ENCODE assay signal across 16 mouse cellular contexts in genomic region chr8:3311482-3311881, GRCm38 (mm10). TPM values are rescaled to one million over a fixed set of nuclear protein-coding genes. Genes with fewer than 3 reads are reported as not detected.
"Had no signal": no experiment of that assay in that cellular context is flagged by ENCODE, and none has a peak within 500 bp of the region (broad histone marks: within the 10 kb centered on the region; RNA-seq: fewer than 3 reads in every experiment).

No protein-coding gene starts in this region.

- H3K27me3 ChIP-seq: limb, embryonic 12.5 days; lung, embryonic 15.5 days; midbrain, embryonic 12.5 days; neural tube, embryonic 13.5 days had no signal

- H3K4me3 ChIP-seq: limb, embryonic 12.5 days; lung, embryonic 15.5 days; midbrain, embryonic 12.5 days; neural tube, embryonic 13.5 days had no signal

- H3K27ac ChIP-seq: limb, embryonic 12.5 days; lung, embryonic 15.5 days; midbrain, embryonic 12.5 days; neural tube, embryonic 13.5 days had no signal

- DNase-seq: kidney, adult 2 months; layer of hippocampus, adult 9-11 months; layer of hippocampus, postnatal 36 days; lung, postnatal 14 days; retina, postnatal 1 day; right cerebral cortex, postnatal 4 days; spleen, adult 18-20 months; thymus, postnatal 36 days had no signal

- H3K36me3 ChIP-seq: limb, embryonic 12.5 days; lung, embryonic 15.5 days; midbrain, embryonic 12.5 days; neural tube, embryonic 13.5 days had no signal

- H3K4me2 ChIP-seq: limb, embryonic 12.5 days; lung, embryonic 15.5 days; midbrain, embryonic 12.5 days; neural tube, embryonic 13.5 days had no signal

- ATAC-seq: midbrain, embryonic 16.5 days had no signal

- H3K9me3 ChIP-seq: lung, embryonic 15.5 days had no signal

- H3K4me1 ChIP-seq: limb, embryonic 12.5 days; lung, embryonic 15.5 days; midbrain, embryonic 12.5 days; neural tube, embryonic 13.5 days had no signal

- H3K9ac ChIP-seq: limb, embryonic 12.5 days; lung, embryonic 15.5 days; midbrain, embryonic 12.5 days; neural tube, embryonic 13.5 days had no signal

RNA-seq across cellular contexts. Expression of gene A430078G23Rik, which starts 41.7 kb away (rescaled TPM):
- total RNA-seq: layer of hippocampus, adult 18-20 months; left cerebral cortex, adult 8-10 months; left cerebral cortex, postnatal 25 days had no signal
- polyA plus RNA-seq: midbrain, embryonic 12.5 days; midbrain, embryonic 16.5 days; neural tube, embryonic 13.5 days had no signal
